Mouse (Mus musculus) stomach, embryonic 15.5 days (tissue): Measurements from ENCODE around the gene Tnfaip8l3. TPM values are rescaled to one million over a fixed set of nuclear protein-coding genes. Genes with fewer than 3 reads are reported as not detected.
A peak's percentile ranks its signal among the peaks of the same experiment; 100 is the strongest.

Experiments used
- ATAC-seq: fragments of 200-750 bp; cut with Nextera tagmentation; 2 replicates; pipeline ENCODE4 v1.8.0; 2017; ENCODE audit warnings: low read depth, moderate number of reproducible peaks, moderate TSS enrichment; ENCODE audit not compliant: insufficient read depth, low FRiP score
- H3K27ac ChIP-seq: fragments of 300-500 bp; sonication (generic); 2 replicates; pipeline ENCODE4 v1.5.1; 2015; ENCODE audit warnings: mild to moderate bottlenecking, inconsistent platforms
- H3K27me3 ChIP-seq: fragments of 300-500 bp; sonication (generic); replicated peaks from 2 replicates; pipeline ENCODE4 v1.6.1; 2015; ENCODE audit warnings: inconsistent platforms
- H3K36me3 ChIP-seq: fragments of 300-500 bp; sonication (generic); 2 replicates; pipeline ENCODE4 v1.6.1; 2015; ENCODE audit warnings: inconsistent platforms
- H3K4me1 ChIP-seq: fragments of 300-500 bp; sonication (generic); 2 replicates; pipeline ENCODE4 v1.6.1; 2015; ENCODE audit warnings: inconsistent platforms
- H3K4me2 ChIP-seq: fragments of 300-500 bp; sonication (generic); 2 replicates; pipeline ENCODE4 v1.6.1; 2015; ENCODE audit warnings: mild to moderate bottlenecking, inconsistent platforms
- H3K4me3 ChIP-seq: fragments of 300-500 bp; sonication (generic); replicated peaks from 2 replicates; pipeline ENCODE4 v1.5.1; 2015; ENCODE audit warnings: inconsistent platforms
- H3K9ac ChIP-seq: fragments of 300-500 bp; sonication (generic); 2 replicates; pipeline ENCODE4 v1.6.1; 2015; ENCODE audit warnings: inconsistent platforms
- H3K9me3 ChIP-seq: fragments of 300-500 bp; sonication (generic); 2 replicates; pipeline ENCODE4 v1.6.1; 2016; ENCODE audit warnings: inconsistent platforms
- WGBS: fragments of 180-500 bp; shearing (Covaris S2); methylation state at CpG from one replicate; pipeline ENCODE4 v1.1.7; 2015; 5-methylcytosine and 5-hydroxymethylcytosine counted together
- polyA plus RNA-seq: library from polyadenylated mRNA; unstranded; fragments of >200 nt; fragmentation: Nextera tagmentation; extraction: Ambion mirVana; gene quantifications from 2 replicates; pipeline ENCODE4 v1.2.1, GENCODE M21; 2015

Tnfaip8l3 gene
- 0.21 and 0.35 TPM in 2 replicates for polyA plus RNA-seq

GRCm38 (mm10) chr9:54068032-54068649, at the start of gene Tnfaip8l3:
Tnfaip8l3 (minus strand) TSS chr9:54068388.
- Histone ChIP-seq H3K4me1 (0 out of 2 replicates have a peak, but pooled peaks cover 3% of the 10 kb centered on the region), H3K4me2 (peak within 1 kb of the TSS; percentile 95), H3K36me3 (no peaks in the 10 kb centered on the region), H3K27ac (no peak within 1 kb of the TSS), H3K9ac (no peak within 1 kb of the TSS), H3K4me3 (peak within 1 kb of the TSS; percentile 45), H3K9me3 (no peaks in the 10 kb centered on the region), H3K27me3 (peaks cover 16% of the 10 kb centered on the region)
- under 1% methylated on average over 34 of the region's 35 CpGs for WGBS
- peak; percentile 70 for ATAC-seq

DNA sequence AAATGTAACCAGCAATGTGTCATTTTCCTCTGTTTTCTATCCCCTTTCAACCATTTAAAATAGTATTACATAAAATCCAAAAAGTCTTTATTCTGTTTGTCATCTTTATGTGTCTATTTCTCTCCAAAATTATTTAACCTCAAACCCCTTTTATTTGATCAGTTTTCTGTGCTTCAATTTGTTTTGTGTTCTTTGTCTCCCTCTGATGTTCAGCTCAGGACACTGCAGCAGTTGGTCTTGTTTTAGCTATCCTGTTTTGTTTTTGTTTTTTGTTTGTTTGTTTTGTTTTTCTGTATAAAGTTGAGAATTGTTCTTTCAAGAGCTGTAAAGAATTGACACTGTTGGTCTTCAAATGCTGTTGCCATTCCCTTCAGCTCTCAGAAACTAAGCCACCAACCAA, 44.5 kb upstream of the Tnfaip8l3 start:
- no peak overlapping the region for H3K27ac ChIP-seq
- H3K4me1 ChIP-seq = no peaks in the 10 kb centered on the region
- H3K4me3 ChIP-seq = no peak overlapping the region
- no peaks in the 10 kb centered on the region for H3K27me3 ChIP-seq
- no peak overlapping the region for H3K9ac ChIP-seq
- H3K36me3 ChIP-seq = no peaks in the 10 kb centered on the region
- H3K4me2 ChIP-seq = no peak overlapping the region
- H3K9me3 ChIP-seq = no peaks in the 10 kb centered on the region
- no peak for ATAC-seq

DNA sequence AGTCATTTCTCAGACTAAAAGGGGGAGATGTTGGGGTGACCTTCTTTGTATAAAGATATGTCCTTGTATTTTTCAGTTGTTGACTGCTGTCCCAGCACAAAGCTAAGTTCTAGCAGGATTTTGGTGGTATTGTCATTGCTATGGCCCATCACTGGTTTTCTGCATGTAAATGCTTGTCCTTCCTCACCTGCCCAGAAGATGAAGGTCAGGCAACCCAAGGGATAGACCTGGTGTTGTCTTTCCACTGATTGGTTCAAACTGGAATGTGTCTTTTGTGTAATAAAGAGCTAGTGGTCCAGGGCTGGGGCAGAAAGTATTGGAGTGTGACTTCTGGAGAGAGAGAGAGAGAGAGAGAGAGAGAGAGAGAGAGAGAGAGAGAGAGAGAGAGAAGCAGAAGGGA, 30.4 kb upstream of the Tnfaip8l3 start:
- H3K4me3 ChIP-seq = no peak overlapping the region
- no peak overlapping the region for H3K27ac ChIP-seq
- no peaks in the 10 kb centered on the region for H3K9me3 ChIP-seq
- H3K27me3 ChIP-seq = no peaks in the 10 kb centered on the region
- ATAC-seq = no peak
- no peak overlapping the region for H3K9ac ChIP-seq
- no peaks in the 10 kb centered on the region for H3K4me1 ChIP-seq
- no peaks in the 10 kb centered on the region for H3K36me3 ChIP-seq
- H3K4me2 ChIP-seq = no peak overlapping the region

DNA sequence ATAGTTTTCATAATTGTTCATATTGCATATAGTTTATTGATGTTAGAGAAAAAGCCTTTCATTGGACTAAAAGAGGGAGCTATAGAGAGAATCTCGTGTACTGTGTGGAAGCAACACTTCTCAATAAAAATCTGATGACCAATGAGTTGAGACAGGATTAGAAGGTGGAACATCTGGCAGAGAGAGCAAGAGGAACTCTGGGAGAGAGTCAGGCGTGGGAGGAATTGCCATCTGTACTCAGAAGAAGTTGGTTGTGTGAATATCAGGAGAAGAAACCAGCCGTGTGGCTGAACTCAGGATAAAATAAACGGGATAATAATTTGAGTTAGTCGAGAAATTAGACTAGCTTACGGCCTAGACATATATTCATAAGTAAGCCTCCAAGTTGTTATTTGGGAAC, 28.9 kb upstream of the Tnfaip8l3 start:
- no peak overlapping the region for H3K27ac ChIP-seq
- 76% methylated on average over 6 of the region's 6 CpGs for WGBS
- no peaks in the 10 kb centered on the region for H3K9me3 ChIP-seq
- no peaks in the 10 kb centered on the region for H3K36me3 ChIP-seq
- H3K4me1 ChIP-seq = no peaks in the 10 kb centered on the region
- H3K27me3 ChIP-seq = no peaks in the 10 kb centered on the region
- H3K4me3 ChIP-seq = no peak overlapping the region
- no peak overlapping the region for H3K9ac ChIP-seq
- ATAC-seq = no peak
- H3K4me2 ChIP-seq = no peak overlapping the region

GRCm38 (mm10) chr9:54084245-54084644, 16.1 kb upstream of the Tnfaip8l3 start:
- H3K9ac ChIP-seq = no peak overlapping the region
- 67% methylated on average over 3 of the region's 3 CpGs for WGBS
- no peaks in the 10 kb centered on the region for H3K36me3 ChIP-seq
- H3K27me3 ChIP-seq = no peaks in the 10 kb centered on the region
- H3K27ac ChIP-seq = no peak overlapping the region
- no peak for ATAC-seq
- H3K4me1 ChIP-seq = no peaks in the 10 kb centered on the region
- no peaks in the 10 kb centered on the region for H3K9me3 ChIP-seq
- no peak overlapping the region for H3K4me2 ChIP-seq
- no peak overlapping the region for H3K4me3 ChIP-seq

DNA sequence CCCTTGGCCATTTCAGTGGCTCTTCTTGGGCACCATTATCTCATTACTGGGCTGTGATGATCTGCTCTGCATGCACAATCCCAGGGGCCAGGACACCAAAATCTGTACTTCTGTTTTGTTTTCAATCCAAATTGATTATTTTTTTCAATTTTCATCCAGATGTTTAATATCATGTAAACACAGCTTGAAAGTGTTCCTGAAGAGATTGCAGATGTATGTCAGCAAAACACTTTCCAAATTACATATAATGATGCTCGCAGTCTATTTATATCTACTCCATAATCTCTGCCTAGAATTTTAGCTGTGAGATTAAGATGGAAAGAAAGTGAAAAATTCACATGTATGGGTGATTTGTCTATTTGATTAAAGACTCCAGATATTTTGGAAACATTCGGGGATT, 9.6 kb upstream of the Tnfaip8l3 start:
- no peak overlapping the region for H3K9ac ChIP-seq
- H3K9me3 ChIP-seq = no peaks in the 10 kb centered on the region
- H3K27me3 ChIP-seq = no peaks in the 10 kb centered on the region
- no peak overlapping the region for H3K27ac ChIP-seq
- no peak overlapping the region for H3K4me2 ChIP-seq
- ATAC-seq = no peak
- H3K36me3 ChIP-seq = no peaks in the 10 kb centered on the region
- WGBS = 81% methylated on average over 2 of the region's 2 CpGs
- H3K4me3 ChIP-seq = no peak overlapping the region
- no peaks in the 10 kb centered on the region for H3K4me1 ChIP-seq

GRCm38 (mm10) chr9:54074901-54075300, 6.7 kb upstream of the Tnfaip8l3 start:
- Histone ChIP-seq H3K36me3 (no peaks in the 10 kb centered on the region), H3K9ac (no peak overlapping the region), H3K9me3 (no peaks in the 10 kb centered on the region), H3K4me1 (no peaks in the 10 kb centered on the region), H3K4me3 (no peak overlapping the region), H3K4me2 (no peak overlapping the region), H3K27me3 (no peaks in the 10 kb centered on the region), H3K27ac (no peak overlapping the region)
- no peak for ATAC-seq
- 66% methylated on average over 3 of the region's 3 CpGs for WGBS

DNA sequence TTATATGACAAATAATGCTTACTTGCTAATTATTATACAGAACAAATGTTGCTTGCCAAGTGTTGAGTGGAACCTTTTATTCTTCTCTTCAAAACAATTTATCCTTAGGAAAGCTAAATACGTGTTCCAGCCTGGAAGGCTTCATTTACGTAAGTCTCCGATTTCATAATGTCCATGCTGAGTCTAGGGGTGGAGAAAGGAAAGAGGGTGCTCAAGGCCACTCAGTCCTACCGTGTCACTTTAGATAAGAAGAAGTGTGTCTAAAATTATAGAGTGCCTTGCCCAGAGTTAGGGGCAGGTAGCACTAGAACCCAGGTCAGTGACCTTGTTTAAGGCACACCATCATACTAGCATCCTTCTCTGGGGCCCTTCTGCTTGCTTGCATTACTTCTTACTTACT, 5.5 kb upstream of the Tnfaip8l3 start:
- H3K27me3 ChIP-seq = 0 out of 2 replicates have a peak, but pooled peaks cover 2% of the 10 kb centered on the region
- no peak overlapping the region for H3K27ac ChIP-seq
- ATAC-seq = no peak
- H3K4me3 ChIP-seq = no peak overlapping the region
- H3K9ac ChIP-seq = no peak overlapping the region
- no peaks in the 10 kb centered on the region for H3K36me3 ChIP-seq
- H3K4me2 ChIP-seq = no peak overlapping the region
- H3K4me1 ChIP-seq = 0 out of 2 replicates have a peak, but pooled peaks cover under 1% of the 10 kb centered on the region
- 70% methylated on average over 4 of the region's 4 CpGs for WGBS
- H3K9me3 ChIP-seq = no peaks in the 10 kb centered on the region

- Histone ChIP-seq H3K27ac (no peak overlapping the region), H3K9ac (no peak overlapping the region), H3K4me2 (no peak overlapping the region), H3K4me1 (0 out of 2 replicates have a peak, but pooled peaks cover 3% of the 10 kb centered on the region), H3K4me3 (no peak overlapping the region), H3K9me3 (no peaks in the 10 kb centered on the region), H3K36me3 (no peaks in the 10 kb centered on the region), H3K27me3 (peaks cover 16% of the 10 kb centered on the region)
- ATAC-seq = no peak
- WGBS = 64% methylated on average over 7 of the region's 7 CpGs
These were observed 3.4 kb upstream of the Tnfaip8l3 start for GRCm38 (mm10) chr9:54071474-54072095.

- Histone ChIP-seq H3K9me3 (no peaks in the 10 kb centered on the region), H3K36me3 (no peaks in the 10 kb centered on the region), H3K4me3 (peak overlapping the region; percentile 45), H3K27me3 (peaks cover 16% of the 10 kb centered on the region), H3K4me1 (0 out of 2 replicates have a peak, but pooled peaks cover 3% of the 10 kb centered on the region), H3K4me2 (peak overlapping the region; percentile 95), H3K9ac (no peak overlapping the region), H3K27ac (no peak overlapping the region)
- no peak for ATAC-seq
- 42% methylated on average over 5 of the region's 5 CpGs for WGBS
These were observed 1.0 kb upstream of the Tnfaip8l3 start for GRCm38 (mm10) chr9:54069204-54069603.

DNA sequence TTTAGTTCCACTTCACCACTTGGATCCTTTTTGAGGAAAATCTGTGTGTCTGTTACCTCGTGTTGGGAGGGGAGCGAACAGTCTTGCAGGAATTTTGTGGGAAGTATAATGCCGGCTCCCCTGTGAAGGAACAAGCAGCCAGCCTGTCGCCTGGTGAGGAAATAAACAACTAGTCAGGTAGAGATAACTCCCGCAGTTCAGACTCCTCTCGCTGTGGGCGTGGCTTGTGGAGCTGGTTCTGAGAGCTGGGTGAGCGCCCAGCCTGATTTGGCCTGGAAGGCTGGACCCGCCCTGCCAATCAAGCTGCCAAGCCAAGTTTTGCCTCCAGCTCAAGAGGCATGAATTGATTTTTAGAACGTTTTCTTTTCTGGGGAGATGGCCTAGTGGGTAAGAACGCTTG, 589 bp upstream of the Tnfaip8l3 start:
- under 1% methylated on average over 11 of the region's 11 CpGs for WGBS
- no peak overlapping the region for H3K9ac ChIP-seq
- peak; percentile 85 for ATAC-seq
- H3K4me2 ChIP-seq = peak overlapping the region; percentile 95
- peaks cover 16% of the 10 kb centered on the region for H3K27me3 ChIP-seq
- no peaks in the 10 kb centered on the region for H3K9me3 ChIP-seq
- peak overlapping the region; percentile 45 for H3K4me3 ChIP-seq
- H3K27ac ChIP-seq = no peak overlapping the region
- H3K4me1 ChIP-seq = 0 out of 2 replicates have a peak, but pooled peaks cover 3% of the 10 kb centered on the region
- H3K36me3 ChIP-seq = no peaks in the 10 kb centered on the region

DNA sequence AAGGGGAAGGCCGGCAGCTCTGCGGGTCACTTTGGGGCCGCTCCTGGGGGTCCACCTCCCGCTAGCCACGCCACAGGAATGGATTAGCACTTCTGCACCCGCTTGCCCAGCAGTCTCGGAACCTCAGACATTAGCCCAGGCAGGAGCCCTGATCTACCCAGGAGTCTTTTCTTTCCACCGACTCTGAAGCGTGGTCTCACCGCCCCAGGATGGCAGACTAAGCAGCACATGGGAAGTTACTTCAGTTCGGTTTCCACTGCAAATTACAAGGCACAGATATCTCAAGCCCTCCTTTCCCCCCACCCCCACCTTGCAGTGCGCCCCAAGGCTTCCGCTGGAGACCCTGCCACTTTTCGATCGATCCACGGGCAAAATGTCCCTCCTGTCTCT, 551 bp downstream of the Tnfaip8l3 start:
- Histone ChIP-seq H3K4me3 (peak overlapping the region; percentile 45), H3K4me1 (0 out of 2 replicates have a peak, but pooled peaks cover 3% of the 10 kb centered on the region), H3K27me3 (peaks cover 16% of the 10 kb centered on the region), H3K4me2 (peak overlapping the region; percentile 95), H3K27ac (no peak overlapping the region), H3K9me3 (no peaks in the 10 kb centered on the region), H3K9ac (no peak overlapping the region), H3K36me3 (no peaks in the 10 kb centered on the region)
- 4% methylated on average over 16 of the region's 16 CpGs for WGBS
- ATAC-seq = no peak
